Mouse (Mus musculus) right cerebral cortex, adult 18-20 months (tissue): ENCODE results near the gene Pdlim4.
"Not testable (repeated sequence)": the region's sequence is repeated elsewhere in the genome, so short reads cannot be mapped to it uniquely, and the experiment has no call there.

Experiments used
- DNase-seq: peaks from one replicate; pipeline ENCODE4 v3.0.0; 2022; ENCODE audit warnings: mixed read lengths

The Pdlim4 gene

DNA sequence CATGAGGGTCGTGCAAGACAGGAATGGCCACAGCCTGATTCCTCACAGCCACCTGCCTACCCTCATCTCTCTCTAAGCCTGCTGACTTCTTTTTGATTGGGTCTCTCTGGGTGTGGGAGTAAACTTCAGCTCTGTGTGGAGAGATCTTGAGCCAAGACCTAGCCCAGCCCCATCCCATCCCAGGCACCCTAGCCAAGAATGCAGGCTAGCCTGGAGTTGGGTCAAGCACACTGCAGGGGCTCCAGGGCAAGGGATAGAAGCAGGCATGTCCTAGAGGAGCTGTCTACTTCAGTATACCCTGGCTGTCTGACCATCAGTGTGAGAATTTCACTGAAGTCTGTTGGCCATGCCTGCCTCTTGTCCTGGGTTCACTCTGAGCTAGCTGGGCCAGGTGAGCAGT, 9.3 kb downstream of the Pdlim4 start:
- no peak for DNase-seq

DNA sequence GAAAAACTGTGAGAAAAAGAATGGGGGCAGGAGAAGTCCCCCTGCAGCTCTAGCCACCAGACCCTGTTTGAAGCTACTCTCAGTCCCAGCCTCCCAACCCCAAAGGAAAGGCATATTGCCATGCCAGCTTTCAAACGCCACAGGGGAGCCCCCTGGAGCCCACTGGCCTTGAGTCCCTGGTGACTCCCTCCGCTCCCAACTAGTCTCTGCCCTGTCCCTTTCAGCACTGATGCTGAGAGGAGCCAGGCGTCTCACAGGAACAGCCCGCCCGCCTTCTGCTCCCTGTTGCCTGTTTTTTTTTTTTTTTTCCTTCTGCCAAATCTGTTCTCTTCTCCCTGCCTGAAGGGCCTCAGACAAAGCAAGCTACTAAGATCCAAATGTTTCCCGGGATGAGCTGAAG, 10.2 kb downstream of the Pdlim4 start:
- DNase-seq, result no peak

DNA sequence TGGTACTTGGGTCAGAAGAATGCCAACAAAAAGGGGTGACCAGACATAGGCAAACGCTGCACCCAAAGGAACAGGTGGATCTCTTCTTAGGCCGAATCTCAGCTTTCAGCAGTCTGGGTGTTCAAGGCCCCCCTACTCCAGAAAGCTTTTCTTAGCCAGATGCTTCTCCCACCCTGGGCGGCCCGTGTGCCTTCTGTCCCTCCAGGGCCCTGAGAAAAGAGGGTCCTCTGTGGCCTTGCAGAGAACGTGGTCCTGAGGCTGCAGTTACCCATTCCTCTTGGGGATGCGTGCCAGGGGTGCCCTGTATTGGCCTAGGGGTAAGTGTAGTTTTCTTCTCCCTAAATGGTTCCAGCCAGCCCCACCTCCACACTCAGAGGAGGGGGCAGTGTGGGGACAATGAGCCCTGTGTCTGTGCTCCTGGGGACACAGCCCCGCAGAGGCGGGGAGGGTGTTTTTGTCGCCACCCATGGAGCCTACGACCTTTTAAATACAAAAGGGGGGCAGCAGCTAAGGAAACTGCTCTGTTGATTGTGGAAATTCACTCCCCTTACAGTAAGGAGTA, 10.7 kb downstream of the Pdlim4 start:
- no peak for DNase-seq

DNA sequence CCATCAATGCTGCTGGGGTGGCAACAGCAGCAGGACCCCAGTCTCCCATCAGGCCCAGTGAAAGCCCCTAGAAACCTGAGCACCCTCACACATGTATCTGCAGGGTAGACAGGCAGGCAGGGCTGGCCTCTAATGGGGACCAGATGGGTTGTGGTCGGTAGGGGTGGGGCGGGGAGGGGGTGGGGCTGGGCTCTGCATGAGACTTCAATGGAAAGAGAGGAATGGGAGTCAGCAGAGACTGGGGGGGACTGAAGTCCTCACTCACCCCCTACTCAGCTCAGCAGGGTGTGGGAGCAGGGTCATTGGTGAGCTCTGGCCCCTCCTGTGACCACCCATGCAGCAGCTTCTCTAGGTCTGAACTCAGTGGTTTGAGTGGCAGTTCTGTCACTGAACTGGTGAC, 11.4 kb downstream of the Pdlim4 start:
- DNase-seq, result no peak

DNA sequence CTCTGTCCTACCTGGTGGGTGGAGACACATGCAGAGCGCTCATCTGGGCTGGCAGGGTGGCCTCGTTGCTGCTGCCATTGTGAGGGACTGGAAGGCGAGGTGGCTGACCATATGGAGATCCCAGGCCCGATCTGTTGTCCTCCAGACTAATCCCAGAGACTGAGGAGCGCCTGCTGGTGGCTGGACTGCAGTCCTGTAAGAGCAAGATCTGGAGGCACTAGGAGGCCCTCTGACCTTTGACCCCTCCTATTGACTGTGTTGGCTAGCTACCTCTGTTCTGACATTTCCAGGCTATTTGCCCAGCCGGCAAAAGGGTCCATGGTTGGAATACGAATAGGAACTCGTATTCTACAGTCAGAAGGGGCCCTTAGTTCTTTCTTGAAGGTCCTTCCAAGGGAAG, 12.7 kb downstream of the Pdlim4 start:
- no peak for DNase-seq

DNA sequence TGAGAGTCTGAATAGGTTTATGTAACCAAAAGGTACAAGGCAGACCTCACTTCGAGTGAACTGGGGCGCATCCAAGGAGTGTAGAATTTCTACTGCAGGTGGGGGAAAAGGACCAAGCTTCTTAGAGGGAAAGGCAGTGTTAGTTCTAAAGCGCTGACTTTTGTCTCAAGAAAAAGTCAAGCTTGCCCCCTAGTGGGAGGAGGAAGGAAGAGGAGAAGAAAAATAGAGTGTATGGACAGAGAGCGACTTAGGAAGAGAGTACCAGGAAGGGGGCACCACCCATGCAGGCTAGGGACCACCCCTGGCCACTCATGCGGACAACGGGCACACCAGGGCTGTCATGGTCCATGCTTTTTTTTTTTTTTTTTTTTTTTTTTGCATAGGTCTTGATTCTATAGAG, 14.6 kb downstream of the Pdlim4 start:
- peak; percentile 65 for DNase-seq

DNA sequence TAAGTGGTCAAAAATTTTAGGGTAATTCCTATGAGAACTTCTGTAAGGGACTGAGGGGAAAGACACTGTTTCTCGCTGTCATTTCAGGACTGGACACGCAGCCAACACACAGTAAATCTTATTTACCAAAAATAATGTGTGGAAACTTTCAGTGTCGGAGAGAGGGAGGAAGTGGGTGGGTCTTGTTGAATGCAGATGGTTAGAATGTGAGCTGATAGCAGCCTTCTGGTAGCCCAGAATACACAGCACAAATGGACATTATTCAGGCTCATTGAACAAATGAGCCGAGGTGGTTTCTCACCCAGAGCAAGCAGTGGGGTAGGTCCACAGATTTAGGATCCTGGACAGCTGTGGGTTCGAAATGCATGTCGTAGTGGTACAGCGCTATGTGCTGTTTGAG, 15.7 kb downstream of the Pdlim4 start:
- DNase-seq, result no peak

DNA sequence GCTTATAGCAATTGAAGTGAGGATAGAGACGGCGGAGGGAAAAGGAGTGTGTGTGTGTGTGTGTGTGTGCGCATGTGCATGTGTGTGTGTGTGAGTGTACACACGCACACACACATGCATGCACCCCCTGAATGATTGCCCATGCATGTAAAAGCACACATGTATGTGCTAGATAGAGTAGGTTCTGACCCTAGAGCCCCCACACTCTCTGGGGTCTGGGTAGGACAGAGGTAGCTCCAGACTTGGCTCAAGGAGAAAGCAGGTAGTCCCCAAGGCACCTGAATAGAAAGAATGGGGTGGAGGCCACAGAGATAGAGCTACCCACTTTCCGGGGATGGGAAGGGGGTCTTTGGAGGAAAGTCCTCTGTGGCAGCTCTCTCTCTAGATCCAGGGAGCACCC, 16.7 kb downstream of the Pdlim4 start:
- no peak for DNase-seq

DNA sequence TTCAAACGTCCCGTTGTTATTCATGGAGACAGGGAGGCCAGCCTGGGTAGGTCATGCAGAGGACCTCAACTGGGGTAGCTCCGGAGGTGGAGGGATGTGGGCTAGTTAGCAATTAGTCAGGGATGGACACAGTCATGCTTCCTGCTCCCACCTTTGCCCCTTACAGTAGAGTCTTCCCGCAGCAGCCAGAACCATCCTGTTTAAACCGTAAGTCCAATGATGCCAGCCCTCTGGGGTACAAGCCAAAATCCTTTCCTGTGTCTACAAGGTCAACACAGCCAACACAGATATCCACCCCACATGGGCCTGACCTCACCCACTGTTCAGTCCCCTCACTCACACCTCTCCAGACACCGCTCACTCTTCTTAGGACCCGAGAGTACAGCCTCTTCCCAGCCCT, 17.7 kb downstream of the Pdlim4 start:
- no peak for DNase-seq

DNA sequence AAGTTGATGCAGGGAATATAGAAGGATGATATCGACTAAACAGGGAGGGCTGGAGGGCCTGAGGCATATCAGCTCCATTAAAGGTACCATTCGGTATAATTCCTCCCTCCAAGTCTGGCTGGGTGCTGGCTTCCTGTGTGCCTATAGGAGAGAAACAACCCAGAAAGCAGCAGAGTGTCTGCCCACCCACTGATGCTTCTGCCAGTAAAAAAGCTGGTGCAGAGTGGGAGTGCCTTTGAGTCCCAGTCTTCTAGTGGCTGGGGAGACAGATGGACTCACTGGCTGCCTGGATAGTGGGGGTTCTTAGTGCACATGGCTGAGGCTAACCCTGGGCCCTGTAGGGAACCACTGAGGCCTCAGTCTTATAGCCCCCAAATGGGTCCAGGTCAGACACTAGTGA, 18.6 kb downstream of the Pdlim4 start:
- DNase-seq, result peak; percentile 51

DNA sequence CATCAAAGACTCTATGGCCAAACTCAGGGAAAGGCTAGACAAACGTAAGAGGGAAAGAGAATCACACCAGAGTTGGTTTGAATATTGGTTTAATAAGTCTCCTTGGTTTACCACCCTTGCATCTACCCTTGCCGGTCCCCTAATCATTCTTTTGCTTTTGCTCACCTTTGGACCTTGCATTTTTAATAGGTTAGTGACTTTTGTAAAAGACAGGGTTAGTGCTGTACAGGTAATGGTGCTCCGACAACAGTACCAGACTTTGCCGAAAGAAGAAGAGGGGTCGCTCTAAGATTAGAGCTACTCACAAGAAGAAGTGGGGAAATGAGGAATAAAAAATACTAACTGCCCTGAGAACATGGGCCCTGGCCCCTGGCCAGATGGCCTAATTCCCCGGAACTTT, 28.1 kb downstream of the Pdlim4 start:
- no peak for DNase-seq

DNA sequence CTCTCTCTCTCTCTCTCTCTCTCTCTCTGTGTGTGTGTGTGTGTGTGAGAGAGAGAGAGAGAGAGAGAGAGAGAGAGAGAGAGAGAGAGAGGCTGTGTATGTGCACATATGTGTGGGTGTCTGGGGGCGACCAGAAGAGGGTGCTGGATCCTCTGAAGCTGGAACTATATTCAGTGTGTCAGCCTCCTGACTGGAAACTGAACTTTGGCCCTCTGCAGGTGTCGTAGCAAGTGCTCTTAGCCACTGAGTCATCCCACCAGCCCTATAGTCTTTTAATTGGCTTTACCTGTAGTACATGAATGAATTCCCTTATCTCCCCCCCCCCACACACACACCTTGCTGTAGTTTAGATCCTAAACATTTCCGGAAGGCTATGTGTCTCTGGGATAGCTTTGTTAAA, 35.9 kb downstream of the Pdlim4 start:
- DNase-seq, result not testable (repeated sequence)

DNA sequence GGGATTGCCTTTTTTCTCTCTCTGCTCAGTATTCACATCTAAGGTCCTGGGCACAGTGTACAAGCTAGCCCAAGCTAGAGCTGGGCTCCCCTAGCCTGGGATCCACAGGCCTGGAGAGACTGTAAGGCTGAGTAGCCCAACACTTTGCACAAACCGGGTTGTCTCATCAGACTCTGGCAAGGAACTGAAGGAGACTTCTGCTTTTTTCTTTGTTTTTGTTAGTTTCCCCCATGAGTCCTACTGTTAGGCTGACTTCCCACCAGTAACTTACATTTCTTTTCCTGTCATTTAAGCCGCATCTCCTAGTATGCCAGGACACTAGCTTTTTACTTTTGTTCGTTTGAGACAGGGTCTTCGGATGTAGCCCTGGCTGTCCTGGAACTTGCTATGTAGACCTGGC, 39.8 kb downstream of the Pdlim4 start:
- DNase-seq, result no peak

DNA sequence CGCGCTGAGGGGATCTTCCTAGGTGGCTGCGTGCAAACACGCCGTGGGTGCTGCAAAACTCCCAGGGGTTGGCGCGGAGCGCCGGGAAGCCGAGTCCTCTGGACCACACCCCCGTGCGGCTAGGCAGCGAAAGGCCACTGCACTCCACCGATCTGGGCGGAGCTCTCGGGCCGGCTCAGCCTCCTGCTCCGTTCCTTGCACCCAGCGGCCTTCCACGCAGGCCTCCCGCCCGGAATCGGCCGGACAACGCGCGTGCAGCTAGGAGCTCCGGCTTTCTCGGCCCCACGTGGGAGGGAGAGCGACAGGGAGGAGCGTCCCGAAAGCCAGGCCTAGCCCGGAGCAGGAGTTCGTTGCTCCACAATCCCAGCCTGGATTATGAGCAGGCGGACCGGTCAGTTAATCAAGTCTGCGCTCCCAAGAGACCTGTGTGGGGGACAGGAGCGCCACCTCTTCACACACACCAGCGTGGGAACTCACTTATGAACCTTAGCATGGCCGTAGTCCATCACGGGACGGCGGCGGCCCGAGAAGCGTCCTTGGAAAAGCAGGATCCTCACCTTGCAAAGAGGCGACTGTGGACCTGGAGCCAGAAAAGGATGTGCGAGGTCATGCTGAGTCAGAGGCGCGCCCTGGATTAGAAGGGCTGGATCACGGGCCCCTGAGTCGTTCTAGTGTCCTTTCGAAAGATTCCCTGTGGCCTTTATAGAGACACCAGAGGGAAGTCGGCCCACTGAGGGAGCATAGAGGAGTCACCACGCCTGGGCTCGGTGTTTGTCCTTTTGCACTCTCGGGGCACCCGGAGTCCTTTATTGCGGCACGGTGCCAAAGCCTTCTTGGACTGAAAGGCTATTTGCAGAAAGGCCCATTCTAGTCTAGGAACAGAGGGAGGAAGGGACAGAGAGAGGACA, 40.5 kb downstream of the Pdlim4 start, which contains the start of gene Slc22a4:
Gene Slc22a4, minus strand, starts transcription at position 47 of the 908 bp plus-strand sequence.
- peak; percentile 77 for DNase-seq

DNA sequence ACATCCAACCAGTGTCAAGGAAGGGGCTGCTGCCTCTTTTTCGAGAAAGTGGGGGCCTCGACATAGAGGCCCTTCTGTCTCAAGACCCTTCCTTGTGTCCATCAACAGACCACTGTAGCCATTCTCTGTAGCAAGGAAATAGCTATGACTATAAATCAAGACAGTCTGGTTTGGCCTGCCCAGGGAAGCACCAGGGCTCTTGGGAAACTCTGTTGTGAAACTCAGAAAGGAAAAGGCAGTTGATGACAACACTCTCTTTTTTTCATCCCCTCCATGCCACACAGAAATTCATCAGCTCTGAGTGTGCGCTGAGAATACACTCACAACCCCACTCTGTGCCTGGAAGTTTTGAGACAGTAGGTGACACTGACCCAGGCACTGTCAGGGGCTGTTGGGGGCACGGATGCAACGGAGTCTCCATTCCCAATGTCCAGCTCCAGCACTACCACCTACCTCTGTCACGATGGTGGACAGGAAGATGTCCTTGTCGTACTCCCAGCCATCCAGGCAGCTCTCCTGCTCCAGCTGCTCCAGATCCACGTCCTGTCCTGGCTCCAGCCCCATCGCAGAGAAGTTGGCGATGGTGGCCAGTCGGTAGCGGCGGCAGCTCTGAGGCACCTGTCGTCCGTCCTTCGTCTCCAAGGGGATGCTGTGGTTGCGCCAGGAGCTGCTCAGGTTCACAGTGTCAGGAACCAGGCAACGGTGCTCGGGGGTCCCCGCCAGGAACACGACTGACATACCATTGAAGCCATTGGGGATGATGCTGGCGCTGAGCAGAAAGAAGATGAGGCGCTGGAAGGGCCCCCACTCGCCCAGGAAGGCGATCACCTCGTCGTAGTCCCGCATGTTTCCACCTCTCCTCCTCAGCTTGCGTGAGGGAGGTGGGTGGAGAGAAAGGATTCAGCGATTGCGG, 41.4 kb downstream of the Pdlim4 start:
- no peak for DNase-seq

DNA sequence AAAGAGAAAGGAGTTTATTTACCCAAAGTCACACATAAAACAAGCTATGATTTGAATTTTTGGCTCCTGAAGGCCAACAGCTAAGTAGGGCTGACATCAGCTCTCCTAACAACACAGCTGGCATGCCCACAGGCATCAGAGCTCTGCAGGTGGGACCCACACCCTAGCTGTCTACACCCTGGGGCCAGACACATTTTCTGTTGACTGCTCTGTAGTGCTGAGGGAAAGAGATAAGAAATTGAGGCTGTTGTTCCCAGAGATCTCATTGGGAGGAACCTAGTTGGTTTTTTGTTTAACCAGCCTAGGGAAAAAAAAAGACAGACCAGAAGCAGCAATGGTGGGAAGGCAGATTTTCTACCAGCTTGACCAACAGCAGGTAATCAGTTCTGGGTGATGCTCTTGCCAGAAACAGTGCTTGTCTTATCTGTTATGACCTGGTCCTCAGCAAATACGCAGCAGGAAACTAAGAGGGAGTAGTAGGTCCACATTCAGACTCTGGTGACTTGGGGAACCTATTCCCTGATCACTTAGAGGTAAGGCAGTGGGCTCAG, 42.2 kb downstream of the Pdlim4 start:
- DNase-seq, result no peak

DNA sequence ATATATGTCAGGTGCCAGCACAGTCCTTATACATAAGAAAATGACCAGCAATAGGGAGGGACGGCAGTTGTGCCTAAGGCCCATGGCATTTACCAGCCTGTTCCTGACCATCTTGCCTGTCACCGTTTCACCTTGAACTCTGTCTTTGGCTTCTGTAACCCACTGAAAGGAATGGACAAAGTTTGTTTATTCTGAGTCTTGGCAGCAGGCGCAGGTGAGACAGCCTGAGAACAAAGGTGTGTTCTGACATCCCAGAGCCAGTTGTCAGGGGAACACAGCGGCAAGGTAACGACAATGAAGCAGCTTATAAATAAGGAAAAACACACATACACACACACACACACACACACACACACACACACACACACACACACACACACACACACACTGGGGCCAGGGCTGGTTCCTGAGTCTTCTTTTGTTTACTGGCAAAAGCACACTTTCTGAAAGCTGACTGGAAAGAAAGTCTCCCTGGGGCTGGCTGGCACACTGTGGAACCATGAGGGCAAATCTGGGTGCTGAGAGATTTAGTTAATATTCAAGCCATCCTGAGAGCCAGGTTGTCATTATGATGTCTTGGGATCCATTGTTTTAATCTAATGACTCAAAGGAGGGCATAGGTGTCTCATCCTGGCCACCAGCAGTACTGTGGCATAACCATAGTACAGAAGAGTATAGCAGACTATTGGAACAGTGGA, 47.3 kb downstream of the Pdlim4 start:
- DNase-seq, result no peak

DNA sequence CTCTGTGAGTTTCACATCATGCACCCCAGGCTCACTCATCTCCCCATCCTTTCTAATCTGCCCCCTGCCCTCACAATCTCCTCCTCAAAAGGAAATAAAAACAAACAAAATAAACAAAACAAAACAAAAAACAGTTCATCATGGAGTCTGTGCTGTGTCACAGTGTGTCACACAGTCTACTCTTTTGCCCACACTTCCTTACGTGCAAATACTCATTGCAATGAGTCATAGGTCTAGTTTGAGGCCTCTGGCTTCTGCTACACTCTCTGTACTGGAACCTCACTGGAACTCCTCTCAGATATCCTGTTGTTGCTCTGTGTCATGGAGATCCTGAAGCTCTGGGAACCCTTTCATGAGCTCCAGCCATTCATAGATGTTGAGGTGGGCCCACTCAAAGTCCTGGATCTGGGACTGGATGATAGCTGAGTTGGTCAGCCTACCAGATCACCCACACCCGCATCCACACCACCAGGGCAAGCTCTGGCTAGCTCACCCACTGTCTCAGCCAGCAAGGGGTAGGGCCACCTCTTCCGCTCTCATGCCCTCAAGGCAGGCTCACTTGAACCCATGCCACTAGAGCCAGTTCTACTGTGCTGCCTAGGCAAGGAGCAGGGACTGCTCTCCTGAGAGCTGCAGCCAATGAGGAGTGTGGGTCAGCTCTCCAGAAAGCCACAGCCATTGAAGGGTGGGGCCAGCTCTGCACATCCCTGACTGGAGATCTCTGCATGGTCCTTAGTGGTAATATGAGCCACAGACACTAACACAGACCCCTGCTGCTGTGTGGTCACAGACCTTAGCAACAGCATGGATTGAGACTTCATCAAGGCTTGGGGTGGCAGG, 49.7 kb downstream of the Pdlim4 start:
- DNase-seq, result no peak

DNA sequence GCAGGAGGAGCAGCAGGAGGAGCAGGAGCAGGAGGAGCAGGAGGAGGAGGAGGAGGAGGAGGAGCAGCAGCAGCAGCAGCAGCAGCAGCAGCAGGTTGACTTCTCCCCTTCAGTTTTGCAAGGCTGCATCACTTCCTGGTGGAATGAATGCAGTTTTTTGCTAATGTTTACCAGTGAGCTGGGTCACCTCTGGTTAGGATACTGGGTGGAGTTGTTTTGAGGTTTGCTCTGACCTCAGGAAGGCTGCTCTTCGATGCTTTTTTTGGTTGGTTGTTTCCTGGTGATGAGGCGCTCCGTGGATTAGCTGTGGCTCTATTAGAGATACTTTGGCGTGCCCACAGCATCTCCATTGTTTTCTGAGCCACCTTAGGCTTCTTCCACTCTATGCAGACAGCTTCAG, 51.2 kb downstream of the Pdlim4 start:
- no peak for DNase-seq

DNA sequence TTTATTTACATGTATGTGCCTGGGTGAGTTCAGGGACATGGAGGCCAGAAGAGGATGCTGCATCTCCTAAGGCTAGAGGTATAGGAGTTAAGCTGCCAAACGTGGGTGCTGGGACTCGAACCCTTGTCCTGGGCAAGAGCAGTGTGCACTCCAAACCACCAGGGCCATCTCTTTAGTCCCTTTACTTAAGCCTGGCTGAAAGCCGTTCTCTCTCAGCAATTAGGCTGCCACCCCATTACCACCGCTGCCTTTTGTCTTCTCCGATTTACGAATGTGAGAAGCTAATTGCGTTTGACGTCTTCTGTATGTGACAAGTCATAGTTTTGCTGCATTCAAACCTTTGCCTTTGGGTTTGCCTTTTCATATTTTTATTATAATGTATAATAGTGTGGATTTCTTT, 52.8 kb downstream of the Pdlim4 start:
- no peak for DNase-seq

DNA sequence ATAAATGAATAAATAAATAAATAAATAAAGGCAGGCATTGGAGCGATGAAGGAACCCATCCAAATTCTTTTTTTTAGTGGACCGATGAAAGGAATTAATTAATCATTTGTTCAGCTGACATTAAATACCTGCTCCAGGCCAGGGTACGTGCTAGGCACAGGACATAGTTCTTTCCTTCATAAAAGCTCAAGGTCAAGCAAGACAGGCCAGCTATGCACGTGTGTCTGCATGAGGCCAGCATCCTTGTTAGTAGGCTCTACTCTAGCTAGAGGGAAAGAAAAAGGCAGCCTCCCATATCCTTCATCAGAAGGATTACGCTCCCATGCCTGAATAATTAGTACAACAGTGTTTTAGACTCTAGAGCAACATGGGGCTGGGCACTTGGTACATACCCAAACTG, 55.9 kb downstream of the Pdlim4 start:
- DNase-seq, result no peak

DNA sequence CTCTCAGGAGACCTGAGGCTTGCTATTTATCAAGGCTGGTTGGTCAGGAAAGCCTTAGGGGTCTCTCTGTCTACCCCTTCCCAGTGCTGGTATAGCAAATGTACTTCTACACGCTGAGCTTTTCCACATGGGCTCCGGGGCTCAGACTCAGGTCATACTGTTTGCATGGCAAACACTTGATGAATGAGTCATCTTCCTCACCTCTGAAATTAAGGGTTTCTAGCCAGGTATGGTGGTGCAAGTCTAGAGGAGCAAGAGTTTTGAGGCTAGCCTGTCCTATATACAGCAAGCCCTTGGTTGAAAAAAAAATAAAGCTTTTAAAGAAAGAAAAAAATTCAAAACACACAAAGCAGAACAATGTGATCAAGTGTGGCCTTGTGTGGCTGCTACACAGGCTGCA, 57.6 kb downstream of the Pdlim4 start:
- DNase-seq, result no peak
